Mouse (Mus musculus): Measurements from ENCODE around the gene Jmjd8.
"Not testable (repeated sequence)": the region's sequence is repeated elsewhere in the genome, so short reads cannot be mapped to it uniquely, and the experiment has no call there.

The Jmjd8 gene

GRCm38 (mm10) chr17:25863681-25864080, 35.0 kb downstream of the Jmjd8 start:
- no peak for DNase-seq (ENCODE audit: low read depth)

GRCm38 (mm10) chr17:25864311-25864710, 35.6 kb downstream of the Jmjd8 start:
- no peak for DNase-seq (ENCODE audit: low read depth)

- no peak for DNase-seq (ENCODE audit: low read depth)
These were observed 36.6 kb downstream of the Jmjd8 start for GRCm38 (mm10) chr17:25865288-25865687.

GRCm38 (mm10) chr17:25866172-25866571, 37.5 kb downstream of the Jmjd8 start:
- no peak for DNase-seq (ENCODE audit: low read depth)

GRCm38 (mm10) chr17:25867509-25867835, 38.8 kb downstream of the Jmjd8 start:
- peak; percentile 57 for DNase-seq (ENCODE audit: low read depth)

- DNase-seq (ENCODE audit: low read depth): no peak
These were observed 39.4 kb downstream of the Jmjd8 start for GRCm38 (mm10) chr17:25867836-25868600.

- DNase-seq (ENCODE audit: low read depth): peak; percentile 81
These were observed 40.0 kb downstream of the Jmjd8 start, which contains the start of gene Mcrip2 for GRCm38 (mm10) chr17:25868601-25869191. Gene Mcrip2, minus strand, starts transcription at chr17:25868764.

- DNase-seq (ENCODE audit: low read depth): no peak
These were observed 40.8 kb downstream of the Jmjd8 start for GRCm38 (mm10) chr17:25869498-25869897.

GRCm38 (mm10) chr17:25869954-25870353, 41.3 kb downstream of the Jmjd8 start:
- DNase-seq (ENCODE audit: low read depth): no peak

GRCm38 (mm10) chr17:25871566-25871965, 42.9 kb downstream of the Jmjd8 start:
- DNase-seq (ENCODE audit: low read depth): not testable (repeated sequence)

GRCm38 (mm10) chr17:25872676-25873075, 44.0 kb downstream of the Jmjd8 start:
- no peak for DNase-seq (ENCODE audit: low read depth)

GRCm38 (mm10) chr17:25873405-25874147, 44.9 kb downstream of the Jmjd8 start:
- DNase-seq (ENCODE audit: low read depth): no peak

GRCm38 (mm10) chr17:25874148-25874720, 45.6 kb downstream of the Jmjd8 start:
- no peak for DNase-seq (ENCODE audit: low read depth)

GRCm38 (mm10) chr17:25874721-25875170, 46.1 kb downstream of the Jmjd8 start, which contains the start of gene Mettl26:
Gene Mettl26, plus strand, starts transcription at chr17:25875074.
- DNase-seq (ENCODE audit: low read depth): peak; percentile 96

- peak; percentile 88 for DNase-seq (ENCODE audit: low read depth)
These were observed 46.8 kb downstream of the Jmjd8 start for GRCm38 (mm10) chr17:25875171-25876136.

GRCm38 (mm10) chr17:25876347-25876915, 47.8 kb downstream of the Jmjd8 start:
- no peak for DNase-seq (ENCODE audit: low read depth)

- no peak for DNase-seq (ENCODE audit: low read depth)
These were observed 48.4 kb downstream of the Jmjd8 start for GRCm38 (mm10) chr17:25877025-25877424.

- no peak for DNase-seq (ENCODE audit: low read depth)
These were observed 49.3 kb downstream of the Jmjd8 start for GRCm38 (mm10) chr17:25877741-25878610.

GRCm38 (mm10) chr17:25878611-25879180, 50.0 kb downstream of the Jmjd8 start:
- DNase-seq (ENCODE audit: low read depth): no peak

GRCm38 (mm10) chr17:25879261-25879660, 50.6 kb downstream of the Jmjd8 start:
- no peak for DNase-seq (ENCODE audit: low read depth)

Data from induced T-regulatory cell, adult 2 months (primary cell).